Mouse (Mus musculus) forebrain, embryonic 10.5 days (tissue): Measurements from ENCODE around the gene Sfxn5. TPM values are rescaled to one million over a fixed set of nuclear protein-coding genes. Genes with fewer than 3 reads are reported as not detected.

ENCODE experiments used
- DNase-seq: peaks from one replicate; pipeline ENCODE4 v3.0.0-alpha.2; 2017; ENCODE audit warnings: low spot score; ENCODE audit errors: extremely low spot score
- H3K27ac ChIP-seq: fragments of 300-500 bp; sonication (generic); 2 replicates; pipeline ENCODE4 v1.5.1; 2016; ENCODE audit warnings: mild to moderate bottlenecking
- H3K27me3 ChIP-seq: fragments of 300-500 bp; sonication (generic); 2 replicates; pipeline ENCODE4 v1.6.1; 2016; ENCODE audit warnings: mild to moderate bottlenecking; ENCODE audit not compliant: poor library complexity, severe bottlenecking
- H3K36me3 ChIP-seq: fragments of 300-500 bp; sonication (generic); replicated peaks from 2 replicates; pipeline ENCODE4 v1.6.1; 2016; ENCODE audit warnings: mild to moderate bottlenecking, moderate library complexity
- H3K4me1 ChIP-seq: fragments of 300-500 bp; sonication (generic); 2 replicates; pipeline ENCODE4 v1.6.1; 2016
- H3K4me3 ChIP-seq: fragments of 300-500 bp; sonication (generic); 2 replicates; pipeline ENCODE4 v1.5.1; 2016; ENCODE audit warnings: mild to moderate bottlenecking, moderate library complexity
- H3K9me3 ChIP-seq: fragments of 300-500 bp; sonication (generic); 2 replicates; pipeline ENCODE4 v1.6.1; 2016; ENCODE audit warnings: mild to moderate bottlenecking, moderate library complexity
- WGBS: fragments of 180-500 bp; shearing (Covaris S2); methylation state at CpG from one replicate; pipeline ENCODE4 v1.1.7; 2016; 5-methylcytosine and 5-hydroxymethylcytosine counted together
- polyA plus RNA-seq: library from polyadenylated mRNA; unstranded; fragments of >200 nt; fragmentation: Nextera tagmentation; extraction: Ambion mirVana; gene quantifications from 2 replicates; pipeline ENCODE4 v1.2.1, GENCODE M21; 2016

Gene Sfxn5
- polyA plus RNA-seq, 1 experiment from 2014 or later, result 14.3 TPM

DNA sequence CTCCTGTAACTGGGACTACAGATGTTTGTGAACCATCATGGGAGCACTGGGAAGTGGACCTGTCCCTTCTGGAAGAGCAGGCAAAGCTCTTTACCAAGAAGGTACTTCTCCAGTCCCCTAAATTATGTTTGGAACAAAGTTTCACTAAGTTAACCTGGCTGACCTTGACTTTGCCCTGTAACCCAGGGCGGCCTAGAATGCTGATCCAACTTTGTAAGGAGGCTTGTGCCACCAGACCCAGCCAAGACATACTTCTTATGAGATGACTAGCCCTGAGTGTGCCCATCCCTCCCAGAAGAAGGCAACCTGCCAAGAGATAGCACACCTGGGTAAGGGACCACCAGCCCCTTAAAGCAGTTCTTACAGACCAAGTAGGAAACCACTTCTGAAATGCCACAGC is 25.7 kb upstream of the Sfxn5 start:
- Histone ChIP-seq H3K27ac (no peak overlapping the region), H3K4me1 (no peaks in the 10 kb centered on the region), H3K9me3 (no peaks in the 10 kb centered on the region), H3K36me3 (no peaks in the 10 kb centered on the region), H3K4me3 (no peak overlapping the region), H3K27me3 (no peaks in the 10 kb centered on the region)
- WGBS, result 89% methylated on average over 1 of the region's 1 CpGs
- DNase-seq, result no peak

DNA sequence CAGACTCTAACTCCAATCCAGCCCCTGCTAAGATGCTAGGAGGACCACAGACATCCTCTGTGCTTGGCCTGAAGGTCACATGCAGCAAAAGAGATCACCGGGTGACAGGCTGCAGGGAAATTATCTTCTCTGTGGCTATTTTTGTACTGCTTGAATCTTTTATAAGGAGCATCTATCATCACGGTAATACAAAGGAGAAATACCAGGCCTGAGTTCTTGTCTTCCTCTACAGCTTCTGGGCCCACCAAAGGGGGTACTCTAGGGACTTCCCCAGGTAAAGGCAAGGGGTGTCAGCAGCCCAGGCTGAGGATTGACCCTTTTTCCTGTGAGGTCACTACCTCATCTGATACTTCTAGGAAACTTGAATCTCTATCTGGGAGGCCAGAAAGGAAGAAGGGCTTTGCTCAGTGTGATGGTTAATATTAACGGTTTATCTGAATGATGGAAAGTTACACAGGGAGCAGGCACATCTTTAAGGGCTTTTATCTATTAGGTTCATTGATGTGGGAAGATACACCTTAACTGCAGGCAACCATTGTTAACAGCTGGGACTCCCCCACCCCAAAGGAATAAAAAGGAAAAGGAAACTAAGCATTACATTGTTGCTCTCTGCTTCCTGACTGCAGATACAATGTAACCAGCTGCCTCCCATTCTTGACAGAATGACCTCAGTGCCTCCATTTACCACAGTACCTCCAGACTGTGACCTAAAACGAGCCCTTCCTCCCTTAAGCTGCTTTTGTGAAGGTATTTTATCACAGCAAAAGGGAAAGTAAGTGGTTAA is 23.7 kb upstream of the Sfxn5 start:
- Histone ChIP-seq H3K27ac (no peak overlapping the region), H3K27me3 (no peaks in the 10 kb centered on the region), H3K9me3 (no peaks in the 10 kb centered on the region), H3K36me3 (no peaks in the 10 kb centered on the region), H3K4me1 (no peaks in the 10 kb centered on the region), H3K4me3 (no peak overlapping the region)
- 72% methylated on average over 4 of the region's 4 CpGs for WGBS
- DNase-seq, result no peak

DNA sequence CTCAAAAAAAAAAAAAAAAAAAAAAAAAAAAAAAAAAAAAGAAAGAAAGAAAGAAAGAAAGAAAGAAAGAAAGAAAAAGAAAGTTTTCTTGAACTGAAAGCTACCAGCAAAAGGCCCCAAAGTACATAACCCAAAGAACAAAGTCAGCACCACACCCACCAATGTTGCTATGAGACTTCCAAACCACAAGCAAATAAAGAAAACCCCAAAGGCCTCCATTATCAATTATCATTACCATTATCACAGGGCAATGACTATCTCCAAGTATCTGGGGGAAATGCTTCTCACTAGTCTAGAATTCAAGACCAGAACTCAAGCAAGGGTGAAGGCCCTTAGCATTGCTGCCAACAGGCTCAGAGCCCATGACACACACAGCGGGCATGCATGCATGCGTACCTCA is 22.5 kb upstream of the Sfxn5 start:
- no peak overlapping the region for H3K27ac ChIP-seq
- H3K9me3 ChIP-seq, result no peaks in the 10 kb centered on the region
- no peaks in the 10 kb centered on the region for H3K27me3 ChIP-seq
- no peaks in the 10 kb centered on the region for H3K4me1 ChIP-seq
- WGBS, result 95% methylated on average over 2 of the region's 2 CpGs
- H3K4me3 ChIP-seq, result no peak overlapping the region
- no peak for DNase-seq
- H3K36me3 ChIP-seq, result no peaks in the 10 kb centered on the region

GRCm38 (mm10) chr6:85354709-85355108 is 21.5 kb upstream of the Sfxn5 start:
- Histone ChIP-seq H3K27ac (no peak overlapping the region), H3K27me3 (no peaks in the 10 kb centered on the region), H3K4me3 (no peak overlapping the region), H3K36me3 (no peaks in the 10 kb centered on the region), H3K4me1 (no peaks in the 10 kb centered on the region), H3K9me3 (no peaks in the 10 kb centered on the region)
- DNase-seq, result no peak
- 82% methylated on average over 6 of the region's 6 CpGs for WGBS

- H3K4me1 ChIP-seq, result no peaks in the 10 kb centered on the region
- H3K27ac ChIP-seq, result no peak overlapping the region
- WGBS, result 62% methylated on average over 3 of the region's 3 CpGs
- no peaks in the 10 kb centered on the region for H3K9me3 ChIP-seq
- DNase-seq, result no peak
- no peak overlapping the region for H3K4me3 ChIP-seq
- no peaks in the 10 kb centered on the region for H3K36me3 ChIP-seq
- H3K27me3 ChIP-seq, result no peaks in the 10 kb centered on the region
Observed at GRCm38 (mm10) chr6:85353706-85354105, 20.5 kb upstream of the Sfxn5 start.

DNA sequence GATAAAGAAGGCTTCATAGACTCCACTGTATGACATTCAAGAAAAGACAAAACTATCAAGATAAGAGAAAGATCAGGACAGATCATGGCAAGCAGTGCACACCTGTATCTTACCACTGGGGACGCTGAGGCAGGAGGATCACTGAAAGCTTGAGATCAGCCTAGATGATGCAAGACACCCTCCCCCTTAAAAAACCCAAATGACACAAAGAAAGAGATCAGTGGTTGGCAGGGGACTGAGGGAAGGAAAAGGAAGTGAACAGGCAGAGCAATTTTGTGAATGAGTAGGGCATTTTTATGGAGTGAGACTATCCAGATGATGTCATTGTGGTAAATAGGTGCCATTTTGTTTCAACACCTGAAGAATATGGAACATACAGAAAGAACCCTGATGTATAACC is 16.9 kb upstream of the Sfxn5 start:
- Histone ChIP-seq H3K9me3 (no peaks in the 10 kb centered on the region), H3K27me3 (peaks cover 23% of the 10 kb centered on the region), H3K4me3 (no peak overlapping the region), H3K36me3 (no peaks in the 10 kb centered on the region), H3K27ac (no peak overlapping the region), H3K4me1 (peaks cover 8% of the 10 kb centered on the region)
- no peak for DNase-seq
- 88% methylated on average over 1 of the region's 1 CpGs for WGBS

- WGBS, result 78% methylated on average over 7 of the region's 7 CpGs
- DNase-seq, result no peak
- no peak overlapping the region for H3K4me3 ChIP-seq
- H3K4me1 ChIP-seq, result peaks cover 8% of the 10 kb centered on the region
- no peaks in the 10 kb centered on the region for H3K9me3 ChIP-seq
- H3K27me3 ChIP-seq, result peaks cover 31% of the 10 kb centered on the region
- no peaks in the 10 kb centered on the region for H3K36me3 ChIP-seq
- no peak overlapping the region for H3K27ac ChIP-seq
Observed at GRCm38 (mm10) chr6:85349246-85349645, 16.0 kb upstream of the Sfxn5 start.

- Histone ChIP-seq H3K9me3 (no peaks in the 10 kb centered on the region), H3K4me3 (no peak overlapping the region), H3K4me1 (peaks cover 8% of the 10 kb centered on the region), H3K27ac (no peak overlapping the region), H3K36me3 (no peaks in the 10 kb centered on the region), H3K27me3 (peaks cover 35% of the 10 kb centered on the region)
- no peak for DNase-seq
- 92% methylated on average over 11 of the region's 11 CpGs for WGBS
Observed at GRCm38 (mm10) chr6:85348133-85348532, 14.9 kb upstream of the Sfxn5 start.

DNA sequence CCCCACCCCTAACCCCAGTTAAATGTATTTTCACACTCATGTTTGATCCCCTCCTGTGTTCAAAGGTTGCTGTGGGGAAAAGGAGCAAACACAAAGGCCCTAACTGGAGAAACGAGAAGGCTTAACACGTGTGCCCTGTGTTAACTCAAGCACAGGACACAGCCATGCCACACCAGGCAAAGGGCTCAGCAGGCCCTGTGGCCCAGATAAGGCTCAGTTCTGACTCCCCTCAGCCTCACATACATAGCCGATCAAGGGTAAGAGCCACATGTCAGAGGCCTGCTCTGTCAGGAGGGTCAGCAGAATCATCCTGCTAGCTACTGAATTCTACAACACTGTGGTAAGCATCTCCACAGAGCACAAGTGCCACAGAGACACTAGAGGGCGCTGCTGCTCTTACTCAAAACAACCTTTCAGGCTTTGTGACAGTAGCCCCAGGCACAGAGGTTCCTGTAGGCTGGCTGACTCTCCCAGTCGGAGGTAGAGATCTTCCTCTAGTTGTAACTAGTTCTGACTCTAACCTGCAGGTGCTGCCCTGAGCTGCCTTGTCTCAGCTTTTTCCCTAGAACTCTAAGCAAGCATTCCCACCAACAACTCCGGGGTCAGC is 12.9 kb upstream of the Sfxn5 start:
- H3K9me3 ChIP-seq, result no peaks in the 10 kb centered on the region
- H3K36me3 ChIP-seq, result no peaks in the 10 kb centered on the region
- 45% methylated on average over 6 of the region's 6 CpGs for WGBS
- peak; percentile 86 for DNase-seq
- H3K4me1 ChIP-seq, result peaks cover 14% of the 10 kb centered on the region
- peaks cover 56% of the 10 kb centered on the region for H3K27me3 ChIP-seq
- H3K4me3 ChIP-seq, result no peak overlapping the region
- no peak overlapping the region for H3K27ac ChIP-seq

GRCm38 (mm10) chr6:85344929-85345328 is 11.7 kb upstream of the Sfxn5 start:
- Histone ChIP-seq H3K4me3 (no peak overlapping the region), H3K27ac (no peak overlapping the region), H3K27me3 (peaks cover 68% of the 10 kb centered on the region), H3K36me3 (no peaks in the 10 kb centered on the region), H3K9me3 (no peaks in the 10 kb centered on the region), H3K4me1 (peaks cover 14% of the 10 kb centered on the region)
- DNase-seq, result no peak

DNA sequence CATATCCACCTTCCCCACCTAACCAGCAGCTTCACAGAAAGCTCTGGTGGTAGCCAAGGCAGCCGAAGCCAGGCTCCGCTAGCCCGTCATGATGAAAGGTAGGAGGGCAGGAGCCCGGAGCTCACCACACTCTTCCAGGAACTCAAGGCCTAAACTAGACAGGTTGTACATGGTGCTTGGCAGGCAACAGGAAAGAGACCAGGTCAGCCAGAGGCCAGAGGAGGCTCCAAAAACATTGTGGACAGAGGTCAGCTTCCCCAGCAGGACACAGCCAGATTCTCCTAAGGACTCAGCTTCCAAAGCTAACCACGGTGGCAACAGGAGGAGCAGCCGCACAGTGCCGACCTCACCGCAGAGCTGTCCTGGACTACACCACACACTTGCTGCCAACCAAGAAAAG is 9.8 kb upstream of the Sfxn5 start:
- H3K27me3 ChIP-seq, result peaks cover 64% of the 10 kb centered on the region
- no peak for DNase-seq
- H3K4me1 ChIP-seq, result peaks cover 14% of the 10 kb centered on the region
- H3K9me3 ChIP-seq, result no peaks in the 10 kb centered on the region
- WGBS, result 89% methylated on average over 8 of the region's 8 CpGs
- H3K27ac ChIP-seq, result no peak overlapping the region
- H3K4me3 ChIP-seq, result no peak overlapping the region
- H3K36me3 ChIP-seq, result no peaks in the 10 kb centered on the region

DNA sequence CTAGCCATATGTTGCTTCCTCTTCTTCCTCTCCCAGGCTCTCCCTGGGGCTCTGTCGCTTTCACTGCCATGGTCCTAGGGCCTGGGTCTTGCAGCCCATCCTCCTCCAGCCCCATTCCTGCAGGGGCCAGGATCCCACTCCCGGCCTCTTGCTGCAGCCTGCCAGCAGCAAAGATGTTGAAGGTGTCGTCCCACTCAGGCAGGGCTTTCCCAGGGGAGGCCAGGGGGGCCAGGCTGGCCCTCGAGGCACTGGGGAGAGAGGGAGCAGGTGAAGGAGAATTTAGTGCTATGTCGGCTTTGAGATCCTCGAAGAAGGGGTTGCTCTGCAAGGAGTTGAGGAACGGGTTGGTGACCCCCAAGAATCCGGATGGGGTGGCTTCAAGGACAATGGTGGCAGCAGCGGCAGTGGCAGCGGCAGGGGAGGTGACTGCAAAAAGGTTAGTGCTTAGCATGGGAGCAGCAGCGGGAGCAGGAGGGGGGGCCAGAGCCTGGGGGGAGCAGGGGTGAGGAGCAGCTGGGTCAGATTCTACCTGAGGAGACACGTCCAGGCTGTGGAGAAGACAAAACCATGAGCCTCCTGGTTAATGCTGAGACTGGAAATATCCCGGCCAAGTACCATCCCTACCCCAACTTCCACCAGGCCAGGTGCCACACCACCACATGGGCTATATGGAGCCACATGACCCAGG is 8.7 kb upstream of the Sfxn5 start:
- Histone ChIP-seq H3K27ac (no peak overlapping the region), H3K36me3 (no peaks in the 10 kb centered on the region), H3K4me3 (no peak overlapping the region), H3K27me3 (peaks cover 63% of the 10 kb centered on the region), H3K4me1 (peaks cover 14% of the 10 kb centered on the region), H3K9me3 (no peaks in the 10 kb centered on the region)
- whole genome bisulfite sequencing, result 75% methylated on average over 13 of the region's 13 CpGs
- DNase-seq, result no peak

GRCm38 (mm10) chr6:85340184-85340583 is 7.0 kb upstream of the Sfxn5 start:
- Histone ChIP-seq H3K4me3 (no peak overlapping the region), H3K9me3 (no peaks in the 10 kb centered on the region), H3K36me3 (no peaks in the 10 kb centered on the region), H3K4me1 (peaks cover 11% of the 10 kb centered on the region), H3K27me3 (peaks cover 71% of the 10 kb centered on the region), H3K27ac (no peak overlapping the region)
- WGBS, result 78% methylated on average over 12 of the region's 12 CpGs
- no peak for DNase-seq
